25 mouse cellular contexts compared by ENCODE assay signal in the genomic region with DNA sequence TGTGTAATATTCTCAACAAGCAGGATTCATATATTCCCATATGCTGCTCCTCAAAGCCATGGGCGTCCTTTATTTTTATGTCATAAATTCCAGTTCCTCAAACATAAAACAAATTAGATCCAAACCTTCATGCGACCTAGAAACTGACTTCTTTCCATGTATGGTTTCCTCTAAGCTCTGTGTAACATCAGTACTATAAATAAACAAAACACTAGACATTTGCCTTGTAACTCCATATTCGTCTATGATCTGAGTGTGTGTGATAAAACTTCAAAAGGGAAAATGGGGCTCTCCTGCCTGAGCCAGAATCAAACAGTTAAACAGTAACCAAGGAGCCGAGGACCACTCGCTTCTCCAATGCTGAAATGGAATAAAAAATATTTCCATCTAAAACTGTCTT.
DNase-seq lines count a peak whose midpoint lies in the region; ATAC-seq and TF ChIP-seq lines count a peak whose summit lies in the region.
"Had no signal": no experiment of that assay in that cellular context is flagged by ENCODE, and none has a peak within 500 bp of the region (broad histone marks: within the 10 kb centered on the region; RNA-seq: fewer than 3 reads in every experiment).

No protein-coding gene starts in this region.

- DNase-seq in heart, adult 2 months, result no peak
- no peak for DNase-seq in heart, postnatal 25 days (ENCODE audit: low spot score)
- DNase-seq in heart, adult 11 months, result no peak
- DNase-seq in heart, postnatal 0 days (ENCODE audit: low spot score), result peak; percentile 54
- no peak for DNase-seq in heart, postnatal 36 days
- peak; percentile 15 for DNase-seq in lung, embryonic 14.5 days
- DNase-seq in lung, postnatal 0 days (ENCODE audit: low spot score), result no peak
- DNase-seq: adrenal gland, adult 8-10 months; adrenal gland, postnatal 14 days; adrenal gland, postnatal 36 days; B cell, adult 2 months; cerebellum, adult 11-12 months; cerebellum, adult 2 months; cerebellum, adult 9-10 months; cerebellum, postnatal 10 days; cerebellum, postnatal 25 days had no signal

- no peaks in the 10 kb centered on the region; the same call in 1 of the 2 replicates for H3K4me1 ChIP-seq in heart, adult 2 months (ENCODE audit: control insufficient read depth, insufficient read depth, low read length)
- H3K4me1 ChIP-seq in heart, embryonic 15.5 days (replicated peaks), result no peaks in the 10 kb centered on the region
- H3K4me1 ChIP-seq in heart, postnatal 0 days (ENCODE audit: control insufficient read depth, insufficient read depth), result no peaks in the 10 kb centered on the region
- no peaks in the 10 kb centered on the region for H3K4me1 ChIP-seq in lung, embryonic 14.5 days (ENCODE audit: insufficient read depth)
- no peaks in the 10 kb centered on the region for H3K4me1 ChIP-seq in lung, postnatal 0 days (ENCODE audit: insufficient read depth, low read depth, low read length)
- H3K4me1 ChIP-seq: embryonic facial prominence, embryonic 10.5 days; embryonic facial prominence, embryonic 12.5 days; forebrain, embryonic 13.5 days had no signal

- no peaks in the 10 kb centered on the region for H3K27me3 ChIP-seq in heart, adult 2 months (ENCODE audit: control insufficient read depth, insufficient read depth, low read length)
- H3K27me3 ChIP-seq in heart, embryonic 15.5 days, result no peaks in the 10 kb centered on the region
- H3K27me3 ChIP-seq in heart, postnatal 0 days (ENCODE audit: control insufficient read depth, insufficient read depth, low read length), result no peaks in the 10 kb centered on the region
- H3K27me3 ChIP-seq in lung, embryonic 14.5 days (ENCODE audit: insufficient read depth, low read length), result no peaks in the 10 kb centered on the region
- no peaks in the 10 kb centered on the region for H3K27me3 ChIP-seq in lung, postnatal 0 days (replicated peaks; ENCODE audit: insufficient read depth, low read length)
- H3K27me3 ChIP-seq: CH12.LX; embryonic facial prominence, embryonic 12.5 days; forebrain, embryonic 13.5 days; Patski had no signal

- no peaks in the 10 kb centered on the region for H3K79me2 ChIP-seq in heart, adult 2 months (replicated peaks; ENCODE audit: control insufficient read depth, insufficient read depth, low read length)

- no peaks in the 10 kb centered on the region for H3K36me3 ChIP-seq in heart, adult 2 months (ENCODE audit: control insufficient read depth, insufficient read depth, low read length)
- H3K36me3 ChIP-seq in heart, embryonic 15.5 days, result no peaks in the 10 kb centered on the region
- no peaks in the 10 kb centered on the region for H3K36me3 ChIP-seq in heart, postnatal 0 days (replicated peaks; ENCODE audit: control insufficient read depth, insufficient read depth, low read length)
- no peaks in the 10 kb centered on the region for H3K36me3 ChIP-seq in lung, embryonic 14.5 days (ENCODE audit: insufficient read depth)
- H3K36me3 ChIP-seq in lung, postnatal 0 days (ENCODE audit: insufficient read depth, low read length), result no peaks in the 10 kb centered on the region
- H3K36me3 ChIP-seq: embryonic facial prominence, embryonic 10.5 days; embryonic facial prominence, embryonic 12.5 days; G1E had no signal

- no peak for TF ChIP-seq EP300 in heart, adult 2 months (IDR thresholded peaks at IDR 0.05; ENCODE audit: insufficient read depth, low read depth, low read length)
- no peak for TF ChIP-seq EP300 in heart, postnatal 0 days (IDR thresholded peaks at IDR 0.05; ENCODE audit: low read depth)
- TF ChIP-seq EP300 in lung, postnatal 0 days (IDR thresholded peaks at IDR 0.05), result no peak

- no peak overlapping the region for H3K4me2 ChIP-seq in heart, embryonic 15.5 days
- H3K4me2 ChIP-seq in heart, postnatal 0 days (ENCODE audit: low read depth, low read length), result no peak overlapping the region
- H3K4me2 ChIP-seq in lung, embryonic 14.5 days, result no peak overlapping the region
- H3K4me2 ChIP-seq in lung, postnatal 0 days (replicated peaks; ENCODE audit: low read depth, low read length), result no peak overlapping the region
- H3K4me2 ChIP-seq: embryonic facial prominence, embryonic 12.5 days; forebrain, embryonic 13.5 days had no signal

- intact Hi-C loops in heart, adult 2 months (cut with DNase I), result no loop called here
- intact Hi-C loops in heart, postnatal 25 days (cut with DNase I), result no loop called here
- intact Hi-C loops in heart, postnatal 36 days (cut with DNase I), result no loop called here

- H3K4me3 ChIP-seq in heart, adult 2 months, result no peak overlapping the region
- H3K4me3 ChIP-seq in heart, embryonic 15.5 days, result no peak overlapping the region
- no peak overlapping the region for H3K4me3 ChIP-seq in heart, postnatal 0 days (ENCODE audit: low read depth, low read length)
- H3K4me3 ChIP-seq in lung, embryonic 14.5 days (ENCODE audit: low read depth, low read length), result no peak overlapping the region
- H3K4me3 ChIP-seq in lung, postnatal 0 days (ENCODE audit: low read depth, low read length), result no peak overlapping the region
- H3K4me3 ChIP-seq: embryonic facial prominence, embryonic 10.5 days; embryonic facial prominence, embryonic 12.5 days; forebrain, embryonic 13.5 days had no signal

- ATAC-seq in heart, embryonic 15.5 days (replicated peaks; ENCODE audit: insufficient number of reproducible peaks, insufficient read depth, low FRiP score, low read depth), result 0 out of 2 replicates have a peak, but pooled peaks have one; percentile 47
- ATAC-seq in heart, postnatal 0 days (ENCODE audit: insufficient read depth, low read depth), result peak; percentile 83; the same call in 1 of the 2 replicates
- peak; percentile 65; the same call in 1 of the 2 replicates for ATAC-seq in lung, embryonic 14.5 days (ENCODE audit: insufficient read depth)
- no peak for ATAC-seq in lung, postnatal 0 days
- ATAC-seq: activated CD4-positive, CD25-positive, alpha-beta regulatory T cell, adult 4 months; CD4-positive, CD25-positive, alpha-beta regulatory T cell, adult 4 months; forebrain, embryonic 13.5 days; Patski had no signal

- 53% methylated on average over 5 of the region's 5 CpGs for WGBS in heart, adult 2 months
- 45% methylated on average over 5 of the region's 5 CpGs for WGBS in heart, embryonic 15.5 days
- WGBS in heart, postnatal 0 days, result 38% methylated on average over 5 of the region's 5 CpGs
- 20% methylated on average over 5 of the region's 5 CpGs for WGBS in lung, embryonic 14.5 days
- 27% methylated on average over 5 of the region's 5 CpGs for WGBS in lung, postnatal 0 days

- peak overlapping the region; percentile 48 for H3K27ac ChIP-seq in heart, adult 2 months
- peak overlapping the region; percentile 40; the same call in 1 of the 2 replicates for H3K27ac ChIP-seq in heart, embryonic 15.5 days
- H3K27ac ChIP-seq in heart, postnatal 0 days (ENCODE audit: low read depth), result peak overlapping the region; percentile 28
- H3K27ac ChIP-seq in lung, embryonic 14.5 days (ENCODE audit: low read depth), result no peak overlapping the region
- no peak overlapping the region for H3K27ac ChIP-seq in lung, postnatal 0 days (ENCODE audit: low read length)
- H3K27ac ChIP-seq: embryonic facial prominence, embryonic 10.5 days; embryonic facial prominence, embryonic 12.5 days; forebrain, embryonic 13.5 days had no signal

- no peak overlapping the region for H3K9ac ChIP-seq in heart, adult 2 months (ENCODE audit: low read depth, low read length)
- H3K9ac ChIP-seq in heart, embryonic 15.5 days, result no peak overlapping the region
- H3K9ac ChIP-seq in heart, postnatal 0 days (replicated peaks; ENCODE audit: low read depth, low read length), result no peak overlapping the region
- no peak overlapping the region for H3K9ac ChIP-seq in lung, embryonic 14.5 days
- H3K9ac ChIP-seq in lung, postnatal 0 days (replicated peaks; ENCODE audit: low read depth), result no peak overlapping the region
- H3K9ac ChIP-seq: embryonic facial prominence, embryonic 12.5 days; forebrain, embryonic 13.5 days had no signal

- TF ChIP-seq CTCF in heart, adult 2 months (IDR thresholded peaks at IDR 0.05), result no peak
- no peak for TF ChIP-seq CTCF in heart, postnatal 0 days (IDR thresholded peaks at IDR 0.05; ENCODE audit: low read depth)
- TF ChIP-seq CTCF in lung, embryonic 14.5 days (IDR thresholded peaks at IDR 0.05; ENCODE audit: low read depth), result no peak
- no peak for TF ChIP-seq CTCF in lung, postnatal 0 days (IDR thresholded peaks at IDR 0.05)

- H3K9me3 ChIP-seq in heart, embryonic 15.5 days (replicated peaks), result no peaks in the 10 kb centered on the region
- no peaks in the 10 kb centered on the region for H3K9me3 ChIP-seq in heart, postnatal 0 days (replicated peaks; ENCODE audit: control insufficient read depth, low read length)
- H3K9me3 ChIP-seq in lung, embryonic 14.5 days (ENCODE audit: low read depth, low read length), result no peaks in the 10 kb centered on the region
- H3K9me3 ChIP-seq in lung, postnatal 0 days (ENCODE audit: low read length), result no peaks in the 10 kb centered on the region
- H3K9me3 ChIP-seq: embryonic facial prominence, embryonic 10.5 days; embryonic facial prominence, embryonic 12.5 days; forebrain, embryonic 13.5 days; G1E had no signal

- no peak for TF ChIP-seq POLR2A in heart, adult 2 months (IDR thresholded peaks at IDR 0.05; ENCODE audit: insufficient read depth, low read depth, low read length)

Comparison
In these comparisons a context has a peak if more than half of its experiments do, and no peak if none do; other contexts are left out.
1. DNase-seq: peak in heart, postnatal 0 days (single experiment) and lung, embryonic 14.5 days (single experiment); none in heart, adult 2 months (0 of 2), heart, postnatal 25 days (single experiment), heart, adult 11 months (single experiment), heart, postnatal 36 days (0 of 2) and lung, postnatal 0 days (single experiment).
2. H3K27ac ChIP-seq: peak in heart, adult 2 months (single experiment), heart, embryonic 15.5 days (single experiment) and heart, postnatal 0 days (single experiment); none in lung, embryonic 14.5 days (single experiment) and lung, postnatal 0 days (single experiment).